Mouse (Mus musculus): ENCODE data around the gene Pla2g6.

DNA sequence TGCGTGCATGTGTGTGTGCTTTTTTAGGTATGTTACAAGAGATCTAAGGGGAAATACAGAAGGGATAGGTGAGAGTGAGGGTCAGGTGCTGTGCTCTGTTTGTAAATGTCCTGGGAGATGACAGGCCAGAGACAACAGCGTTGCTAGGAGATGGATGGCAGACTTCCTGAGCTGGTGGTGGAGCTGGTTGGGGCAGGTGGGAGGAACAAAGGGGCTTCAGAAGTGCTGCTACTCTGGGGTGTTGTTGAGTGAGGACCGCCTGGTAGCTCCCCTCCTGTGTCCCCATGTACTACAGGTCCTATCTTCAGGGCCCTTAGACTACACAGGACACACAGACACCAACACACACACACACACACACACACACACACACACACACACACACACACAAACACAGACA is 46.6 kb upstream of the Pla2g6 start:
- TF ChIP-seq CTCF (conservative IDR thresholded peaks at IDR 0.05 in 1 of 2, IDR thresholded peaks at IDR 0.05 in 1 of 2; ENCODE audit: low read depth in 2 of 2, low read length in 2 of 2) (no peak), PAX5 (IDR thresholded peaks at IDR 0.05; ENCODE audit: low read length) (no peak), TCF12 (IDR thresholded peaks at IDR 0.05; ENCODE audit: low read depth, low read length) (no peak), ZMIZ1 (IDR thresholded peaks at IDR 0.05; ENCODE audit: low read depth, low read length) (no peak), RCOR1 (conservative IDR thresholded peaks at IDR 0.05; ENCODE audit: low read depth, low read length) (no peak), KAT2A (IDR thresholded peaks at IDR 0.05; ENCODE audit: insufficient replicate concordance, low read length) (no peak)
